Mouse (Mus musculus): ENCODE measurements around the gene Myo18a.
"Not testable (repeated sequence)": the region's sequence is repeated elsewhere in the genome, so short reads cannot be mapped to it uniquely, and the experiment has no call there.

DNA sequence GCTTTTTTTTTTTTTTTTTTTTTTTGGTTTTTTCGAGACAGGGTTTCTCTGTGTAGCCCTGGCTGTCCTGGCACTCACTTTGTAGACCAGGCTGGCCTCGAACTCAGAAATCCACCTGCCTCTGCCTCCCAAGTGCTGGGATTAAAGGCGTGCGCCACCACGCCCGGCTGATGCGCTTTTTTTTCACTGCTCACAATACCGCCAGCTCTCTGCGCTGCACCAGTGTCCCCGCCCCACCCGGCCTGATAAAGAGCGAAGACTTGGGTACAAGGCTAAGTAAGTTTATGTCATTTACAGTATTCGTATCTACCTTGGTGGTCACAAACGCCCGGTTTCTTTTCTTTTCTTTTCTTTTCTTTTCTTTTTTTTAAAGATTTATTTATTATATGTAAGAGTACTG, 15.9 kb upstream of the Myo18a start:
- TF ChIP-seq CTCF, POLR2A (IDR thresholded peaks at IDR 0.05; ENCODE audit: extremely low read depth, insufficient read depth, low read length): not testable (repeated sequence)

Measured in cortical plate, adult 2 months (tissue).